12 mouse cellular contexts compared by ENCODE assay signal in genomic region chr10:4632211-4632704, GRCm38 (mm10). TPM values are rescaled to one million over a fixed set of nuclear protein-coding genes. Genes with fewer than 3 reads are reported as not detected.
DNase-seq lines count a peak whose midpoint lies in the region; TF ChIP-seq lines count a peak whose summit lies in the region.
"Had no signal": no experiment of that assay in that cellular context is flagged by ENCODE, and none has a peak within 500 bp of the region (broad histone marks: within the 10 kb centered on the region; RNA-seq: fewer than 3 reads in every experiment).

No protein-coding gene starts in this region.

- H3K36me3 ChIP-seq in limb, embryonic 10.5 days, result no peaks in the 10 kb centered on the region
- no peaks in the 10 kb centered on the region for H3K36me3 ChIP-seq in small intestine, adult 2 months (ENCODE audit: control insufficient read depth, insufficient read depth, low read length)
- H3K36me3 ChIP-seq: midbrain, embryonic 15.5 days had no signal

- H3K27me3 ChIP-seq in limb, embryonic 10.5 days (ENCODE audit: low read depth, poor library complexity, severe bottlenecking), result no peaks in the 10 kb centered on the region
- no peaks in the 10 kb centered on the region for H3K27me3 ChIP-seq in small intestine, adult 2 months (ENCODE audit: control insufficient read depth, insufficient read depth, low read length)
- H3K27me3 ChIP-seq: midbrain, embryonic 15.5 days had no signal

- peak; percentile 15 for DNase-seq in adrenal gland, adult 2 months
- DNase-seq in adrenal gland, adult 18-20 months (ENCODE audit: low spot score in 2 of 2), result no peak
- peak; percentile 28 for DNase-seq in MN1 (ENCODE audit: low spot score)
- peak; percentile 24 for DNase-seq in limb, embryonic 10.5 days (ENCODE audit: low spot score)
- DNase-seq in right cerebral cortex, postnatal 4 days, result no peak
- DNase-seq in cerebellum, postnatal 36 days, result no peak
- DNase-seq in adrenal gland, postnatal 10 days, result no peak
- DNase-seq: heart, postnatal 10 days; layer of hippocampus, postnatal 36 days; lung, embryonic 14.5 days had no signal

- H3K4me1 ChIP-seq in limb, embryonic 10.5 days, result peaks cover 10% of the 10 kb centered on the region; the same call in 1 of the 2 replicates
- no peaks in the 10 kb centered on the region for H3K4me1 ChIP-seq in small intestine, adult 2 months (ENCODE audit: control insufficient read depth, insufficient read depth, insufficient read length, low read length)
- H3K4me1 ChIP-seq: midbrain, embryonic 15.5 days had no signal

- TF ChIP-seq POLR2A in small intestine, adult 2 months (IDR thresholded peaks at IDR 0.05; ENCODE audit: low read depth, low read length), result no peak

- no peak overlapping the region for H3K4me3 ChIP-seq in limb, embryonic 10.5 days
- H3K4me3 ChIP-seq in small intestine, adult 2 months (ENCODE audit: low read depth, low read length), result peak overlapping the region; percentile 35
- H3K4me3 ChIP-seq: midbrain, embryonic 15.5 days had no signal

- 78% methylated on average over 11 of the region's 11 CpGs for WGBS in limb, embryonic 10.5 days
- WGBS in small intestine, adult 2 months, result 35% methylated on average over 11 of the region's 11 CpGs

- TF ChIP-seq CTCF in small intestine, adult 2 months (IDR thresholded peaks at IDR 0.05; ENCODE audit: extremely low read depth, insufficient read length, insufficient replicate concordance, low read depth, low read length), result no peak

- H3K9me3 ChIP-seq in limb, embryonic 10.5 days (replicated peaks), result no peaks in the 10 kb centered on the region
- H3K9me3 ChIP-seq: midbrain, embryonic 15.5 days had no signal

- H3K27ac ChIP-seq in limb, embryonic 10.5 days, result no peak overlapping the region
- no peak overlapping the region for H3K27ac ChIP-seq in small intestine, adult 2 months (ENCODE audit: insufficient read depth, low read depth, low read length)
- H3K27ac ChIP-seq: midbrain, embryonic 15.5 days had no signal

RNA-seq across cellular contexts. Expression of gene Esr1, which starts 20.9 kb away (rescaled TPM):
- total RNA-seq in adrenal gland, adult 2 months (2021), result 10 to 100 TPM; 17.3 to 31.9 TPM
- 15.3 and 22.1 TPM in 2 replicates for polyA plus RNA-seq in adrenal gland, adult 2 months (2012; rRNA removed)
- 10 to 100 TPM; 19.7 to 28.7 TPM for total RNA-seq in adrenal gland, adult 18-20 months (2021)
- polyA plus RNA-seq in limb, embryonic 10.5 days (2016; fragmentation: Nextera tagmentation; extraction: Ambion mirVana), result 0.18 and 0.24 TPM in 2 replicates
- 0.90 and 1.2 TPM in 2 replicates for polyA plus RNA-seq in small intestine, adult 2 months (2012; rRNA removed)
- total RNA-seq in adrenal gland, postnatal 10 days (2021), result 10 to 100 TPM; 16.2 to 24.5 TPM

Comparison
In these comparisons a context has a peak if more than half of its experiments do, and no peak if none do; other contexts are left out.
1. DNase-seq: peak in adrenal gland, adult 2 months (single experiment), MN1 (single experiment) and limb, embryonic 10.5 days (single experiment); none in adrenal gland, adult 18-20 months (0 of 2), right cerebral cortex, postnatal 4 days (single experiment), cerebellum, postnatal 36 days (0 of 2) and adrenal gland, postnatal 10 days (single experiment).